Mouse (Mus musculus) cerebellum, postnatal 4 days (tissue): ENCODE measurements at regions not wholly inside any gene's neighbourhood (a gene's known extent, or its start where the extent isn't known, plus 50 kb on each side); places are given as distances from the start of the nearest gene placed in this dataset.

Source experiments
- DNase-seq, 2 experiments: peaks; one replicate each; pipeline ENCODE4 v3.0.0; 2022; ENCODE audit warnings: low spot score in 2 of 2, mixed read lengths in 1 of 2

DNA sequence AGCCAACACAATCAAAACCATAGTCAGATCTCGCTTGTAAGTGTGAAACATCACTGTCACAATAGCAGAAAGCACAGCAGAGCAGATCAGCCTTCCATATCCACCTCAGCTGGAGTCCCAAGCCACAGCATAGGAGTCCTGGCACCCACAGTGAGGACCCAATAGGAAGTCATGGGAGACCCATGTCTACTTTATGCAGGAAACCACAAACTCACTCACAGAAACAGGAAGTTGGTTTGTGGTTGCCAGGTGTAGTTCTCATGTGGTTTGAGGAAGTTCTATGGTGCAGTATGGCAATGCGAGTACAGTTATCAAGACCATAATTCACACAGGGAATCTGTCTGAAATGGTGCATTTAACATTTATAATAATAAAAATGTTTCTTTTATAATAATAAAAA is 77.6 kb upstream of the Kctd3 start:
- DNase-seq, result no peak

DNA sequence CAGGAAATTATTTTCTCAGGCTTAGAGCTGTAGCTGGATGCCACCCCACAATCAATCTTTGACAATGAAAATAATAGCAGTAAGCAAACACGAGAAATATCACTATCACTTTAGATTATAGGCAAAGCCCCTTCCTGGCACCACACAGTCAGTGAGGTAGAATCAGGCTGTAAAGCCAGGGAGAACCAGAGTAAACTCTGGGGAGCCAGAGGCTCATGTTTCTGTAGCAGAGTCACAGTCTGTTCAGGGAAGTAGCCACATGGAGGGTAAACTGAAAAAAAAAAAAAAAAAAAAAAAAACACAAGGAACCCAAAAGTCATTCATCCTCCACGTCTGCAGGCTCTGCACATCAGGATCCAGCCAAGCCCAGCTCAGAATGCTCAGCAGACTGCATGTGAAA is 73.6 kb upstream of the Kctd3 start:
- no peak for DNase-seq

- DNase-seq, result peak; percentile 39 to 64
These were observed 73.2 kb upstream of the Kctd3 start for GRCm38 (mm10) chr1:189080797-189081196.

GRCm38 (mm10) chr1:189079451-189080410 is 72.1 kb upstream of the Kctd3 start:
- DNase-seq, result no peak

DNA sequence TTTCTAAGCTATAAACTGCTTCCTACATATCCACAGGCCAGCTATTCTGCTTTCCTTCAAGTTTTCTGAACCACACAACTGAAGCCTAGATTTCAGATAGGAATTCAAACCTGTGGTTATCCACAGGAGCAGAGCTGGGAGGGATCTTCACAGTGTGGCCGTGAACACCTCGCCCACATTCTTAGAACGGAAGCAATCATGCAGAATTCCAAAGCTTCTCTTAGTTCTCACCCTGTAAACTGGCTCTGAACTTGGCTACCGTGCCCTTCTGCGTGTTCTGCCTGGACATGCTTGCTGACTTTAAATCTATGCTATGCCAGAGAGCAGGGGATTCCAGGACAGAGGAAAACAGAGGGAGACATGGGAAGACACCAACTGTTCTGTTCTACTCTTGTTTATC is 70.2 kb upstream of the Kctd3 start:
- no peak for DNase-seq

- DNase-seq, result no peak
These were observed 68.6 kb upstream of the Kctd3 start for GRCm38 (mm10) chr1:189076276-189076675.

DNA sequence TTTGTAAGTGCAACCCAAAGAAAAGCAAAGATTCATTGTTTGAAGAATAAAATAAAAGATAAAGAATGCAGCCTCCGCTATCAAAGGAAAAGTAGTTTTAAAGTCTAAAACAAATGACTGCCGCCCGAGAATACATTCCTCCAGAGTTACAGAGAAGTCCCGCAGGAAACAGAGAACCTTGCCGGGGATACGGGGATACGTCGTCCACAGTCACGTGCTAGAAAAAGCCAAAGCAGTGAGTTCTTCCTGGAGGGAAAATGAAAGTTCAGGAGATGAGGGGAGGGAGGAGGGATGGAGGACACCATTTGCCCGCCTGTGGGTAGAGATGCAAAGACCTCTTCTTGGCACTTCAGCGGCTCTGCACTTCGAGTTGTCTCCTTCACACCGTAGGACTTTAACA is 68.0 kb upstream of the Kctd3 start:
- no peak for DNase-seq

DNA sequence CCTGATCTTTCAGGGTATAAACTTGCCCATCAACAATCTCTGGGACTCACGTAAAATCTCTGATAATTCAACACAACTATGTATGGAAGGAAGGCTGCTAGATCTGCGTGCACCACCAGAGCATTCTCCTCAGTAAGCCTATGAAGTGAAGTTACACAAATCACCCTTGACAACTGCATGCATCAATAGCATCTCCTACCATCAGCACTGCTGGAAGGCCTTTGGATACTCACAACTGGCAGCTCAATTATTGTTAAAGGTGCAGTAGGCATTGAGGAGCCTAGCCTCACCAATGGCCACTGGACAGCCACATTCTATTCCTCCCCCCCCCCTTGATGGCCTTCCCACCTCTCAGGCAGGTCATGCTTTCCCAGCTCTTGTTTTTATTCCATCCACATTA is 64.9 kb upstream of the Kctd3 start:
- DNase-seq, result no peak

DNA sequence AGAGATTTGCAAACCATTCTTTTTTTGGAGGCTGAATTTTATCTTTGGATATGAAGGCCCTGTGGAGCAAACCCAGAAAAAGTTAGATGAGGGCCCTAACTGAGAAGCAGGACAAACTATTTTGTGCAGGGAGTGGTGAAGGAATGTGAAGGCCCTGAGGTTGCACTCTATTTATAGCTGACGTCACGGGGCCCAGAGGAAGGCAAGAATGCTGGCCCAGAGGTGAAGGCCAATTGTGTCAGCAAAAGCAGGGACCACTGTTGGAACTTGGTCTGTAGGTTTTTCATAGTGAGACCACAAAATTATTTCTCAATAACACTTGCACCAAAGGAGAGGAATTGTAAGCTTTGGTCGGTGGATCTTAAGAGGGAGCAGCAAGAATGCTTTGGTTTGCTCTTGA is 60.6 kb upstream of the Kctd3 start:
- no peak for DNase-seq

DNA sequence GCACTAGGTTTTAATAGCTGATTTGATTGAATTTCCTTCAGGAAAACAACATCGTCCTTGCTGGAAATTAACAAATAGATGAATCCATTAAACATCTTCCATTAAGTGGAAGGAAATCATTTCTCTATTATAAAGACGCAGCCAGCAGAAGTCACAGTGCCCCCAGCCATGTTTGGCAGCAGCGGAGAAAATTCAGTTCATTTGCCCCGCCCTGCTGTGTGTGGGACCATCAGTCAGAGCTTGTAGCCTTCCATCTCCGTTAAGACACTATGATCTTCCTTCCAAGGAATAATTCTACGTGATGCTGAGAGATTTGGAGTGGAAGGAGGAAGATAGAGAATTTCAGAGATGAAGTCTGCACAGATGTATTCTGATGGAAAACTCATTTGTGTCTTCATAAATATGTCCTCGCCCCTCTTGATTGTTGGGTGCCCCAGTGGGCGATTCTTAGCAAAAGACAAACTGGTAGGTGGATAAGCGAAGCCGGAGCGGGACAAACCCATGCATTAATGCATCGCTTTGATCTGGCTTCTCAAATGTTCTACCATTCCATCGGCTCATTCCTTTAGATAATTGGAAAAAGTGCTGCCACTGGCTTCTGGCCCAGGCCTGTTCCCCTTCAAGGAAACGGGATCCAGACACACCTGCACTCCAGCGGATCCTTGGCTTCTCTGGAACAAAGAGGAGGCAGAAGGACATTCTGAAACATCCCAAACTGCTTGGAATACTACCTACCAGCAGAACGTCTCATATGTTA is 59.7 kb upstream of the Kctd3 start:
- DNase-seq, result peak in 1 of 2 experiments; percentile 52

GRCm38 (mm10) chr1:189066446-189067151 is 59.0 kb upstream of the Kctd3 start:
- DNase-seq, result no peak

GRCm38 (mm10) chr1:189065152-189065910 is 57.7 kb upstream of the Kctd3 start:
- peak in 1 of 2 experiments; percentile 58 for DNase-seq

- DNase-seq, result peak in 1 of 2 experiments; percentile 38
These were observed 57.0 kb upstream of the Kctd3 start for GRCm38 (mm10) chr1:189064629-189065028.

- no peak for DNase-seq
These were observed 56.1 kb upstream of the Kctd3 start for GRCm38 (mm10) chr1:189063699-189064098.

DNA sequence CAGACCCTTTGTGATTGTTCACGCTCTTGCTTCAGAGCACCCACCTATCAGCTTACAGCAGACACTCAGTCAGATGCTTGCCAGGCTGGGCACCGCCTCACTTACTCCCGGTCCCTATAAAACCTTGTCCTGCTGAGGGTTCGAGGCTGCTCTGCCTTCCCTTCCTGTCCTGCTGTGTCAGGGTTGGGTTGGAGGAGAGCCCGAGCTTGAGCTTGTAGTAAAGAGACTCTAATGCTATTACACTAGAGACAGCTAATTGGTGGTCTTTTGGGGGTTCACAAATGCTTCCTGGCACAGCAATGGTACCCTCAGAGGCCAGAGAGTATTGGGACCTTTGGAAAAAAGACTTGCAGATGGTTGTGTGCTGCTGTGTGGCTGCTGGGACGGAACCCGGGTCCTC is 55.6 kb upstream of the Kctd3 start:
- DNase-seq, result no peak
